Mouse (Mus musculus) olfactory bulb, adult 2 months (tissue): ENCODE results near the gene Eef2. TPM values are rescaled to one million over a fixed set of nuclear protein-coding genes. Genes with fewer than 3 reads are reported as not detected.

Experiments used
- H3K27ac ChIP-seq: fragments of 200-500 bp; 2 replicates; pipeline ENCODE4 v1.5.1; 2012; ENCODE audit warnings: low read depth, low read length; ENCODE audit not compliant: insufficient read depth
- H3K4me1 ChIP-seq: fragments of 200-500 bp; 2 replicates; pipeline ENCODE4 v1.6.1; 2012; ENCODE audit warnings: low read length; ENCODE audit not compliant: control insufficient read depth, insufficient read depth
- H3K4me3 ChIP-seq: fragments of 200-500 bp; 2 replicates; pipeline ENCODE4 v1.5.1; 2012; ENCODE audit warnings: mild to moderate bottlenecking, low read depth, low read length, moderate library complexity; ENCODE audit not compliant: insufficient read depth
- CTCF ChIP-seq: fragments of 200-500 bp; IDR thresholded peaks from 2 replicates; pipeline ENCODE4 v1.5.1; 2012; ENCODE audit warnings: low read depth, mild to moderate bottlenecking, low read length, moderate library complexity; ENCODE audit not compliant: insufficient read depth
- POLR2A ChIP-seq: fragments of 200-500 bp; IDR thresholded peaks from 2 replicates; pipeline ENCODE4 v1.6.1; 2012; ENCODE audit warnings: mild to moderate bottlenecking, low read depth, low read length, moderate library complexity; ENCODE audit not compliant: insufficient read depth
- WGBS: fragments of 180-500 bp; shearing (Covaris S2); methylation state at CpG from one replicate; pipeline ENCODE4 v1.1.7; 2018; 5-methylcytosine and 5-hydroxymethylcytosine counted together
- polyA plus RNA-seq: library from polyadenylated mRNA; stranded (reverse); fragments of >200 nt; gene quantifications from 2 replicates; pipeline ENCODE4 v1.2.4, GENCODE M21; 2012; ENCODE audit warnings: low replicate concordance; ENCODE audit not compliant: missing spikeins, insufficient read depth, insufficient read length

Gene Eef2
- 423 and 2,167 TPM in 2 replicates for polyA plus RNA-seq

GRCm38 (mm10) chr10:81176466-81177271, at the start of gene Eef2:
Eef2 (plus strand) TSS chr10:81176631.
- Histone ChIP-seq H3K27ac (peak within 1 kb of the TSS; percentile 94), H3K4me1 (peaks cover 33% of the 10 kb centered on the region), H3K4me3 (peak within 1 kb of the TSS; percentile 92)
- TF ChIP-seq CTCF, result peak; percentile 8; the same call in 1 of the 2 replicates
- peak; percentile 100 for TF ChIP-seq POLR2A
- under 1% methylated on average over 77 of the region's 77 CpGs for WGBS

GRCm38 (mm10) chr10:81134181-81134587, 42.2 kb upstream of the Eef2 start:
- Histone ChIP-seq H3K27ac (no peak overlapping the region), H3K4me1 (peaks cover 27% of the 10 kb centered on the region), H3K4me3 (no peak overlapping the region)
- TF ChIP-seq POLR2A, result no peak
- TF ChIP-seq CTCF, result no peak
- 8% methylated on average over 16 of the region's 16 CpGs for WGBS

GRCm38 (mm10) chr10:81134966-81135681, 41.3 kb upstream of the Eef2 start, which contains the start of gene Zbtb7a:
Zbtb7a (plus strand) TSS chr10:81135220.
- peaks cover 29% of the 10 kb centered on the region for H3K4me1 ChIP-seq
- 4% methylated on average over 41 of the region's 41 CpGs for WGBS
- H3K4me3 ChIP-seq, result peak within 1 kb of the TSS; percentile 55
- H3K27ac ChIP-seq, result no peak within 1 kb of the TSS; the same call in 1 of the 2 replicates
- TF ChIP-seq POLR2A (no peak), CTCF (no peak)

GRCm38 (mm10) chr10:81135831-81136705, 40.4 kb upstream of the Eef2 start:
- H3K27ac ChIP-seq, result peak overlapping the region; percentile 68
- no peak for TF ChIP-seq CTCF
- peak; percentile 23; the same call in 1 of the 2 replicates for TF ChIP-seq POLR2A
- H3K4me1 ChIP-seq, result peaks cover 39% of the 10 kb centered on the region
- WGBS, result 1% methylated on average over 86 of the region's 86 CpGs
- H3K4me3 ChIP-seq, result peak overlapping the region; percentile 55

DNA sequence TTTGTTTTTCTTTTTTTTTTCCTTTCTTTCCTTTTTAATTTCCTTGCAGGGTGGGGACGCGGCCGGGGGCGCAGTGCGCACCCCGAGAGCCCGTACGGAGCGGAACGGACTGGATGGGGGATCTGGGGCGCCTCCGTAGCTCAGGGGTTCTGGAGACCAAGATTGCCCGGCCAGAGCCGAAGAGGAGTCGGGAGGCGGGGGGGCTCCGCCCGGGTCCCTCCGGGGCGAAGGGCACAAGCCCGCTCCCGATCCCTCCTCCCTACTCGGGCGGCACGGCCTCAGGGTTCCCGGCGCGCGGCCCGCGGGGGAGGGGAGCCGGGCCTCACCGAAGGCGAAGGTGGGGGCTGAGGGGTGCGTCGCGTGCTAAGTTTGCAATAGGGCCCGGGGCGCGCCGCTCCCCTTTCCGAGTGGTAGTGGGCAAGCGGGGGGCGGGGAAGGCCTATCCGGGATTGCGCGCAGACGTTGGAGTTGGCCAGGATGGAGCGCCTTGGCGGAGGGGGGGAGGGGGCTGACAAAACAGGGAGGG, 39.7 kb upstream of the Eef2 start:
- Histone ChIP-seq H3K4me1 (peaks cover 46% of the 10 kb centered on the region), H3K27ac (peak overlapping the region; percentile 68), H3K4me3 (peak overlapping the region; percentile 55)
- no peak for TF ChIP-seq POLR2A
- TF ChIP-seq CTCF, result no peak
- WGBS, result 2% methylated on average over 48 of the region's 50 CpGs

DNA sequence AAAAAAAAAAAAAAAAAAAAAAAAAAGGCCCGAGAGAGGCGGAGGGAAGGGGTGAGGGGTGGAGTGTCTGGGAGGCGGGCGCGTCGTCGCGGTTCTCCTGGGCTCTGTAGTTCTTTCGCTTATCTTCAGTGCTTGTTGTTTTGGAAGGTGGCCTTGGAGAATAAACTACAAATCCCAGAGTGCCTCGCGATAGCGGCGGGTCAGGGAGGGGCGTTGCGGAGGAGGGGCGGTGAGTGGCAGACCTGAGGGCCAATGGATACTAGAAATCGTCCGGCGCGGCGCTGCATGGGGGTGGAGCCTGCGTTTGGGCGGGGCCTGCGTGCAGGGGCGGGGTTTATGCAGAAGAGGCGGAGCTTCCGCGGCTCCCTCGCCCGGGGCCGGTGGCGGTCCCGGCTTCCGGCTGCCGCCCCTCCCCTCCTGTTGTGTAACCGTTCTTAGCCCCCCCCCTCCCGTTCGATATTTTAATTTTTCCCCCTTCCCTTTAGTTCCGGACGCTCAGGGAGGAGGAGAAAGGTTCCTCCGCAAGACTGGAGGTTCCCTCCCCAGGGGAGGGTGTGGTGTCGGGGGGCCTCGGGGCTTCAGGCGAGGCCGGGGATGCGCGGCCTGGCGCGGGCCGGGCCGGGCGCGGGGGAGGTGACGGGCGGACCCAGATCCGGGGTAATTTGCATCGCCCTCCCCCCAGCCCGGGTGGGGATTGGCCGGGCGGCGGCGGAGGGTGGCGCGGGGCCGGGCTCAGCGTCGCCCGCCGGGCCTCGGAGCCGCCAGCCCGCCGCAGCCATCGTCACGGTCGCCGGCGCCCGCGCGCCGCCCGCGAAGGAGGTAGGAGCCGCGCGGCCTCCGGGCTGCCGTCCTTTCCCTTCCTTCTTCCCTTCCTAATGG, 38.9 kb upstream of the Eef2 start:
- H3K4me1 ChIP-seq, result peaks cover 52% of the 10 kb centered on the region
- TF ChIP-seq CTCF (no peak), POLR2A (peak; percentile 7; the same call in 1 of the 2 replicates)
- peak overlapping the region; percentile 80 for H3K4me3 ChIP-seq
- under 1% methylated on average over 84 of the region's 89 CpGs for WGBS
- peak overlapping the region; percentile 89 for H3K27ac ChIP-seq

- TF ChIP-seq POLR2A (no peak; the same call in none of the 2 replicates), CTCF (no peak)
- Histone ChIP-seq H3K4me1 (peaks cover 60% of the 10 kb centered on the region), H3K27ac (peak overlapping the region; percentile 47; the same call in 1 of the 2 replicates), H3K4me3 (peak overlapping the region; percentile 80)
- WGBS, result 3% methylated on average over 24 of the region's 24 CpGs
Measured at GRCm38 (mm10) chr10:81138131-81138782, 38.2 kb upstream of the Eef2 start.
